Mouse (Mus musculus) WW6 (cell line): ENCODE results near the gene Snx13.

ENCODE experiments used
- DNase-seq: peaks from one replicate; pipeline ENCODE4 v3.0.0-alpha.2; 2013; ENCODE audit warnings: low read depth, low spot score

Gene Snx13

GRCm38 (mm10) chr12:35191698-35192425 is 144.9 kb downstream of the Snx13 start:
- no peak for DNase-seq

GRCm38 (mm10) chr12:35192426-35192769 is 145.4 kb downstream of the Snx13 start:
- no peak for DNase-seq
